10 mouse cellular contexts compared by ENCODE assay signal in genomic region chr17:5057286-5057685, GRCm38 (mm10).
DNase-seq lines count a peak whose midpoint lies in the region; ATAC-seq and TF ChIP-seq lines count a peak whose summit lies in the region.
"Had no signal": no experiment of that assay in that cellular context is flagged by ENCODE, and none has a peak within 500 bp of the region (broad histone marks: within the 10 kb centered on the region; RNA-seq: fewer than 3 reads in every experiment).

No protein-coding gene starts in this region.

- no peaks in the 10 kb centered on the region for H3K9me3 ChIP-seq in heart, embryonic 13.5 days
- no peaks in the 10 kb centered on the region for H3K9me3 ChIP-seq in lung, postnatal 0 days (ENCODE audit: low read length)
- H3K9me3 ChIP-seq in hindbrain, embryonic 16.5 days (ENCODE audit: control insufficient read depth, low read length) = no peaks in the 10 kb centered on the region
- H3K9me3 ChIP-seq in stomach, embryonic 14.5 days (ENCODE audit: control insufficient read depth, low read depth, low read length) = no peaks in the 10 kb centered on the region

- TF ChIP-seq CTCF in lung, postnatal 0 days (IDR thresholded peaks at IDR 0.05) = no peak
- no peak for TF ChIP-seq CTCF in lung, adult 2 months (IDR thresholded peaks at IDR 0.05; ENCODE audit: insufficient read depth, low read length)

- DNase-seq in heart, adult 9 months (ENCODE audit: low spot score in 2 of 2) = no peak
- no peak for DNase-seq in lung, postnatal 0 days (ENCODE audit: low spot score)
- DNase-seq in lung, adult 2 months = no peak
- no peak for DNase-seq in left cerebral cortex, postnatal 25 days (ENCODE audit: low spot score in 2 of 2)

- TF ChIP-seq EP300 in lung, postnatal 0 days (IDR thresholded peaks at IDR 0.05) = no peak

- H3K27ac ChIP-seq in heart, embryonic 13.5 days (replicated peaks) = peak overlapping the region; percentile 78
- H3K27ac ChIP-seq in lung, postnatal 0 days (ENCODE audit: low read length) = peak overlapping the region; percentile 5; the same call in 1 of the 2 replicates
- no peak overlapping the region for H3K27ac ChIP-seq in hindbrain, embryonic 16.5 days (ENCODE audit: low read depth, low read length)
- H3K27ac ChIP-seq in stomach, embryonic 14.5 days (ENCODE audit: low read length) = peak overlapping the region; percentile 41; the same call in 1 of the 2 replicates
- H3K27ac ChIP-seq: liver, embryonic 14.5 days had no signal

- ATAC-seq in heart, embryonic 13.5 days (ENCODE audit: extremely low read depth, insufficient number of reproducible peaks, low FRiP score, low TSS enrichment) = no peak
- ATAC-seq in lung, postnatal 0 days = no peak
- ATAC-seq in hindbrain, embryonic 16.5 days = 0 out of 2 replicates have a peak, but pooled peaks have one; percentile 11
- no peak for ATAC-seq in stomach, embryonic 14.5 days (ENCODE audit: insufficient number of reproducible peaks, insufficient read depth, low FRiP score, low read depth)
- no peak for ATAC-seq in granulocyte monocyte progenitor cell, adult 5-6 weeks (replicated peaks; ENCODE audit: poor library complexity, severe bottlenecking)
- ATAC-seq: CD4-positive, CD25-positive, alpha-beta regulatory T cell, adult 4 months had no signal

- H3K9ac ChIP-seq in heart, embryonic 13.5 days = peak overlapping the region; percentile 38
- no peak overlapping the region for H3K9ac ChIP-seq in lung, postnatal 0 days (replicated peaks; ENCODE audit: low read depth)
- H3K9ac ChIP-seq in hindbrain, embryonic 16.5 days (ENCODE audit: low read depth, low read length) = 0 out of 2 replicates have a peak overlapping the region, but pooled peaks have one; percentile 24
- H3K9ac ChIP-seq in stomach, embryonic 14.5 days (replicated peaks; ENCODE audit: low read depth, low read length) = no peak overlapping the region
- H3K9ac ChIP-seq: liver, embryonic 14.5 days had no signal

- intact Hi-C loops in left cerebral cortex, postnatal 25 days (cut with DNase I) = no loop called here

- 9% methylated on average over 4 of the region's 4 CpGs for WGBS in heart, embryonic 13.5 days
- WGBS in lung, postnatal 0 days = 21% methylated on average over 4 of the region's 4 CpGs
- WGBS in lung, adult 2 months = 31% methylated on average over 4 of the region's 4 CpGs
- WGBS in hindbrain, embryonic 16.5 days = 15% methylated on average over 4 of the region's 4 CpGs
- WGBS in stomach, embryonic 14.5 days = 12% methylated on average over 4 of the region's 4 CpGs

- H3K4me2 ChIP-seq in heart, embryonic 13.5 days = peak overlapping the region; percentile 60
- H3K4me2 ChIP-seq in lung, postnatal 0 days (replicated peaks; ENCODE audit: low read depth, low read length) = no peak overlapping the region
- no peak overlapping the region for H3K4me2 ChIP-seq in hindbrain, embryonic 16.5 days (ENCODE audit: low read length)
- H3K4me2 ChIP-seq in stomach, embryonic 14.5 days (replicated peaks; ENCODE audit: low read depth, low read length) = 0 out of 2 replicates have a peak overlapping the region, but pooled peaks have one; percentile 11

- H3K36me3 ChIP-seq in heart, embryonic 13.5 days = no peaks in the 10 kb centered on the region
- H3K36me3 ChIP-seq in lung, postnatal 0 days (ENCODE audit: insufficient read depth, low read length) = no peaks in the 10 kb centered on the region
- no peaks in the 10 kb centered on the region for H3K36me3 ChIP-seq in hindbrain, embryonic 16.5 days (ENCODE audit: control insufficient read depth, insufficient read depth, low read length)
- no peaks in the 10 kb centered on the region; the same call in 1 of the 2 replicates for H3K36me3 ChIP-seq in stomach, embryonic 14.5 days (ENCODE audit: control insufficient read depth, insufficient read depth, low read length)

- no peak overlapping the region for H3K4me3 ChIP-seq in heart, embryonic 13.5 days
- no peak overlapping the region for H3K4me3 ChIP-seq in lung, postnatal 0 days (ENCODE audit: low read depth, low read length)
- no peak overlapping the region for H3K4me3 ChIP-seq in lung, adult 2 months (replicated peaks; ENCODE audit: extremely low read depth, low read depth, low read length)
- H3K4me3 ChIP-seq in hindbrain, embryonic 16.5 days (ENCODE audit: low read length) = no peak overlapping the region
- no peak overlapping the region for H3K4me3 ChIP-seq in stomach, embryonic 14.5 days (ENCODE audit: low read depth, low read length)

- TF ChIP-seq POLR2A in lung, adult 2 months (IDR thresholded peaks at IDR 0.05; ENCODE audit: borderline replicate concordance, extremely low read depth, low read depth, low read length) = no peak

- H3K27me3 ChIP-seq in heart, embryonic 13.5 days (replicated peaks) = peaks cover 4% of the 10 kb centered on the region; the same call in 1 of the 2 replicates
- H3K27me3 ChIP-seq in lung, postnatal 0 days (replicated peaks; ENCODE audit: insufficient read depth, low read length) = no peaks in the 10 kb centered on the region
- no peaks in the 10 kb centered on the region for H3K27me3 ChIP-seq in hindbrain, embryonic 16.5 days (replicated peaks; ENCODE audit: control insufficient read depth, insufficient read depth, low read length)
- no peaks in the 10 kb centered on the region for H3K27me3 ChIP-seq in stomach, embryonic 14.5 days (ENCODE audit: control insufficient read depth, insufficient read depth, low read length)

- peaks cover 97% of the 10 kb centered on the region for H3K4me1 ChIP-seq in heart, embryonic 13.5 days
- H3K4me1 ChIP-seq in lung, postnatal 0 days (ENCODE audit: insufficient read depth, low read depth, low read length) = peaks cover 38% of the 10 kb centered on the region; the same call in 1 of the 2 replicates
- H3K4me1 ChIP-seq in lung, adult 2 months (ENCODE audit: control insufficient read depth, insufficient read depth, low read length) = peaks cover 25% of the 10 kb centered on the region
- H3K4me1 ChIP-seq in hindbrain, embryonic 16.5 days (ENCODE audit: control insufficient read depth, insufficient read depth, low read depth, low read length) = peaks cover 36% of the 10 kb centered on the region
- H3K4me1 ChIP-seq in stomach, embryonic 14.5 days (ENCODE audit: control insufficient read depth, insufficient read depth, low read length) = peaks cover 72% of the 10 kb centered on the region

Comparison
In these comparisons a context has a peak if more than half of its experiments do, and no peak if none do; other contexts are left out.
1. H3K4me2 ChIP-seq: peak in heart, embryonic 13.5 days (single experiment) and stomach, embryonic 14.5 days (single experiment); none in lung, postnatal 0 days (single experiment) and hindbrain, embryonic 16.5 days (single experiment).
2. H3K9ac ChIP-seq: peak in heart, embryonic 13.5 days (single experiment) and hindbrain, embryonic 16.5 days (single experiment); none in lung, postnatal 0 days (single experiment) and stomach, embryonic 14.5 days (single experiment).